Mouse (Mus musculus) skeletal muscle tissue, adult 2 months (tissue): ENCODE results near the gene Tet2.
A peak's percentile ranks its signal among the peaks of the same experiment; 100 is the strongest.

Experiments
- DNase-seq: peaks from one replicate; pipeline ENCODE4 v3.0.0-alpha.2; 2012; ENCODE audit warnings: low read depth, low spot score

Gene Tet2

DNA sequence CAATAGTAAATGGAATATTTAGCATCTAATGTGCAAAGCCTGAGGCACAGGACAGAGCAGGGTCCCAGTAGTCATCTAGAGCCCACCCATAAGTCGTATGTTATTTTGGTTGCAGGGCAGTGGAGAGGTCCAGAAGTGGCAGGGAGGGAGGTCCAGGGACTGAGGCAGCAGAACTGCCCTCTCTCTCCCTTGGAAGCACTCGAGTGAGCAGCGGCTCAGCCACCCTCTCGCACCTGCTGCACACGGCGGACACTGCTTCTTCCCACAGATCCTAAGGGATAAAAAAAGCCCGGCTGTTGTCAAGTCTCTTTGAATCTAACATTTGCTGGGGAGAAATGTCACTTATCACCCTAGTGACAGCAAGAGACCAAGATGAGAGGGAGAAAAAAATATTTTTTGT lies 22.6 kb downstream of the Tet2 start:
- no peak for DNase-seq

DNA sequence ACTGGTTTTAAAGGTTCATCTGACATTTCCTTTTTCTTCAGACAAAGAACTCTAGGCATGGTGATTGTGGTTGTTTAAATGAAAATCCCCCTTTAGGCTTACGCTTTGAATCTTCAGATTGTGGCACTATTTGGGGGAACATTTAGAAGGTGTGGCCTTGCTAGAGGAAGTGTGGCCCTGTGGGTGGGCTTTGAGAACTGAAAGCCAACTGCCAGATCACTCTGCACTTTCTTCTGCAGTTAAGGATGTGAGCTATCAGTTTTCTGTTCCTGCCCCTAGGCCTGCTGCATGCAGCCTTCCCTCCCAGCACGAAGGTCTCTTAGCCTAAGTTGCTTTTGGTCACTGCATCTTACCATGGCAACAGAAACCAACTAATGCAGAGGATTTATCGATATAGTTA lies 26.1 kb downstream of the Tet2 start:
- no peak for DNase-seq

DNA sequence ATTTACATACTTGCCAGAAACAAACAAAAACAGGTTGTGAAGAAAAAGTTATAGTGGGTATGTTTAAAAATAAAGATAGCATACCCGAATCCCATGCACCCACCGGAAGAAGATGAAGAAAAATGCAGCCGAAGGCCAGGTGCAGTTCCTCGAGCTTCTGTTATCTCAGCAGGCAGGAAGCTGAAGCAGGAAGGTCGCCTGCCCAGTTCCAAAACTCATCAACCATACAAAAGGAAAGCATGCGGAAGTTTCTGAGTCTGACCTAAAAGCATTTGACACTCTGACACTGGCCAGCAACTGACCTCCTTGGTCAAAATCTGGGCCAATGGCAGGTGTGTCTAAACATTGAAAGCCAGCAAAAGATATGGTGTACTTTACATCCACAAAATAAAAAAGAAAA lies 26.8 kb downstream of the Tet2 start:
- DNase-seq, result no peak

DNA sequence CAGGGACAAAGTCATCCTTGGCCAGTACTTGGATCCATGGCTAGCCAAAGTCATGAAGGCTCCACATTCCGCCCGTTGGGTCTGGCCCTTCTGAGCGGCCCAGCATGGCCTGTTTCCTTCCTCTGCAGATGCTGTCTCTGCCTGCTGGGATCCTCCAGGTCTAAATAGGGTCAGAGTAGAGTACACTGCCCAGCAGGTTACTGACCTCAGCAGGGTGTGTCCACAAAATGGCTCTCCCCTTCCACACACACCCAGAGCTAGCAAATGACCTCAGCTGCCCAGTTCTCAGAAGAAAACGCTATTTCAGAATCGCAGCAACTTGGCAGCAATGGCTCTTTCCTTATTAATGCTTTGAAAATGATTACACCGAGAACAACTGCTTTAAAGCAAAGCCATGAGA lies 27.5 kb downstream of the Tet2 start:
- peak; percentile 75 for DNase-seq

DNA sequence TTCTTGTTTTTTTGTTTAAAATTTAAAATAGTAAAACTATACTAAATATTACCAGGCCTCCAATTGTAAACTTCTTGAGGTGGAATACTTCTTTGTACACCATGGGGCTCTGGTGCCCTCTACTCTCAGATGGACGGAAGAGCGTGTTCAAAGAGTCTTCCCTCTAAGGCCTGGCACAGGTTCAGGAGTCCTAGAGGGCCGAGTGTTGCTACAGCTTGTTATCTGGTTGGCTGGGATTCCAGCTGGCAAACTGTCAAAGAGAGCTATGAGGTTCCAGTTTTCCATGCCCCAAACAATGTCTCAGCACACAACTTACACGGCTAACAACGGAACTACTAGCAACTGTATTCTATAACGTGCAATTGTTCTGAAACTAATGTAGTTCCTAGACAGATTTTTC lies 28.8 kb downstream of the Tet2 start:
- peak; percentile 43 for DNase-seq

DNA sequence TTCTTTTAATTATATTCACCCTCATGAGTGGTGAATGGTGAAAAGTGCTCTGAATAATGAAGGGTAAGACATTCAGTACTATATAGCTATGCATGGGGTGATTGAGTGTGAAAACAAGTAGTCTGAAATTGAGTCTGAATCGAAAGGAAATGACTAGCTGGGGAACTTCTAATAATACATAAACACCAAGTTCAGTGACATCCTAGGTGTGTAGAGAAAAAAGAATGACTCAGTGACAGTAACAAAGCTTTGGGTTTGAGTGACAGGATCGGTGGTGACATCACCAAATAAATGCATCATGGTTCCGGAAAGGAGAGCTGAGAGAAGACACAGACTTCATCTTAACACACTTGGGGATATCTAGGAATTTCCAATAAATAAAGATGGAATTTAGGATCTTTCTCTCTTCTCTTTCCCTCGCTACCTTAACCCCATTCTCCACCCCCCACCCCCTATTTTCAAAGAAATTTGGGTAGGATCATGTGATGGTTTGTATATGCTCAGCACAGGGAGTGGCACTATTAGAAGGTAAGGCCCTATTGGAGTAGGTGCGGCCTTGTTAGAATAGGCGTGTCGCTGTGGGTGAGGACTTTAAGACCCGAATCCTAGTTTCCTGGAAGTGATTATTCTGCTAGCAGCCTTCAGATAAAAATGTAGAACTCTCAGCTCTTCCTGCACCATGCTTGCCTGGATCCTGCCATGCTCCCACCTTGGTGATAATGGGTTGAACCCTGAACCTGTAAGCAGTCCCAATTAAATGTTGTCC lies 29.6 kb downstream of the Tet2 start:
- DNase-seq, result no peak

DNA sequence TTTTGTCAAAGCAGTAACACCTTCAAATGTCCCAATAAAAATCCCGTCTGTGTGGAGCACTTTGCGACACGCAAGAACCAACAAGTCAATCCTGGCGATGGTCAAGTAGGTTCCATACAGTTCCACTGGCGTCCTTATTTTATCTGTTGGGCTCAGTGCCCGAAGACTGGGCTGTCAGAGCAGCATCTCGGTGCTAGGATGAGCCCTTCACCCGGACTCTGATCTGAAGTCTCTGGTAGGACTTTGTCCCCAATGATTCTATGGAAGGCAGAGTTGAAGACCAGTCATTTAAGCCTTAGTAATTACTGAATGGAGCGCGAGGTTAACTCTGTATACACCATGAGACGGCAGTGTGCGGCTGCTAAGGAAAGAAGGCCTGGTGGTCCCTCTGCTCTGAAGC lies 30.6 kb downstream of the Tet2 start:
- no peak for DNase-seq

DNA sequence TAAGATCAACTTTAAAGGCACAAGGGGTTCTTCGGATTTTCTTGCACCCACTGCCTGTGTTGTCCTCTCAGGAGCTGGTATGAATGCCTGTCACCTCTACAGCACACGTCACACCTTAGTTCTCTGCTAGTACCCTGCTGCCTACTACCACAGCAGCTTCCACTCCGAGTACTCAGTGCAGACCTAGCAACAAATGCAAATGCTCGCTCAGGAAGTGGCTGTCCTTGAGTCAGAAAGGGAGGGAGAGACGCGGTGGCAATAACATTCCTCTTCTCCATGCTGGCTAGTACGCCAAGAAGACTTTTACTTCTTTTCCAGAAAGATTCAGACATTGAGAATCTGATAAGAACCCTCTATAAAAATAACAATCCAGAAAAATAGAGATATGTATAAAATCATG lies 31.5 kb downstream of the Tet2 start:
- DNase-seq, result no peak

DNA sequence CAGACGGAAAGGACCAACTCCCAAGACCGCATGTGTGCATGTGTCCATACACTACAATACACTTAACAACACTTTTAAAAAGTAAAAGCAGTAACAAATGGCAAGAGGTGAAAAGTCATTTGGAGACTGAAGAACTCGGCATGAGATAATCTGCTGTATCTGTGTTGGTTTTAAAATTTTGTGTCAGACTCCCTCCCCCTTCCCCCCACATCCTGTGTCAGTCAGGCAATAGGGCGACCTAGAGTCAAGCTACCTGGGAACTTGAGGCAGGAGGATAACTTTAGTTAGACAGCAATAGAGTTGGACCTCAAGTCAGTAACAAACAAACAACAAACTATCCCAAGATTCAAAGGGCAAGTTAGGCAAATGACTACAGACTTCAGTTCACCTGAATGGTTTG lies 34.6 kb downstream of the Tet2 start:
- DNase-seq, result no peak

DNA sequence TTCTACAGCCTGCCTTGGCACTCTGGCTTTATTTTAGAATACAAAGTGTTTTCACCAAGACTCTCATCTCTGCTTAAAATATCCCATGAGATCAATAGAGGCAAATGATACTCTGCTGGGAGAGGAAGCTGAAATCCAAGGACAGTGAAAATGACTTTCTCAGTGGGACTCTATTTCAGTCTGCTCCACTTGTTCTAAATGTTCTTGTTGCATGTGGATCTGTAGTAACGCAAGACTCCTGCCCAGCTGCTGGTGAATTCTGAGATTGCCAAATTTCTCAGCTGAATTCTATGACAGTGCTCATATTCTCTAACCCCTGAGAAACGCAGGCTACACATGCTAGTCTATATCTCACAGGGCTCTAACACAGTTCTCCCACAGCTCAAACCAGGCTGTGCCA lies 35.1 kb downstream of the Tet2 start:
- DNase-seq, result peak; percentile 72

DNA sequence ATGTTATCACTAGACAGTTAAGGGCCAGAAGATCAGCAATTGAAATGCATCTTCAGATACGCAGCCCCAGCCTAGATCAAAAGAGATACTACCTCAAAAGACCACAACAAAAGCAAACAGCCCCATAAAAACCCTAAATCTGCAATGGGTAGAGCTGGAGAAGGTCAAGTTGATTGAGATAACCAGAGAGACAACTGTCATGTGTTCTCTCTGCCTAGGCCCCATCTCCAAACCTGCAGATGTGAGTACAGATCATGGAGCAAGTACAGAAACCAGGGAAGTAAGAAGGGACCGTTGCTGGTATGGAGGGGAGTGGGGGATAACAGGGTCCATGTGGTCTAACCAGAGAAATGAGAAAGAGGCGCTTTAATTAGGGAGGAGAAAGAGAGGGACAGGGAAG lies 36.1 kb downstream of the Tet2 start:
- DNase-seq, result no peak

DNA sequence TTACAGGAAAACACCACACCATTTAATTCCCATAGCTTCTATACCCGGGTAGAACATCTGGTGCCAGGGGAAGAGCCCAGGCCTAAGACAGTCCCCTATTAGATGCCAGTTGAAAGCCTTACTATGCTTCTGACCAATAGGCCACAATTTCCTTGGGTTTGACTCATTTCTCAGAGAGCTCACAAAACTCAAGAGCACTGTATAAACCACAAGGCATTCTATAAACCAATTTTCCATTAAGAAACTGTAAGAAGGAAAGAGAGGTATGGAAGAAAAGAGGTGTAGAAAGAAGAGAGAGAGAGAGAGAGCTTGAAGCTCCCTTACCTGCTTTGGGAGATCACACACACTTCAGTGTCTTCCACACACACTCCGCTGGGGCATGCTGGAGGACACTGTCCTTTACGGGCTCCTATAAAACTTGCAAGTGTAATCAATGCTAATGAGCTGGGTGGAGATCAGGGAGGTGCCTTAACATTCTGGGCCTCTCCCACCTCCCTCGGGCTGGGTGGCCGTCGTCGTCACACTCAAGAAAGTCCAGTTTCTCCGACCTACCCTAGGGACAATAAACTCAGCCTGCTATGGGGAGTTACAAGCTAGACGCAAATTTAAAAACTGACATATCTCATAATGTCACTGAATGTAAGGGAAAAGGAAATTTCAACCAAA lies 38.5 kb downstream of the Tet2 start:
- DNase-seq, result no peak

DNA sequence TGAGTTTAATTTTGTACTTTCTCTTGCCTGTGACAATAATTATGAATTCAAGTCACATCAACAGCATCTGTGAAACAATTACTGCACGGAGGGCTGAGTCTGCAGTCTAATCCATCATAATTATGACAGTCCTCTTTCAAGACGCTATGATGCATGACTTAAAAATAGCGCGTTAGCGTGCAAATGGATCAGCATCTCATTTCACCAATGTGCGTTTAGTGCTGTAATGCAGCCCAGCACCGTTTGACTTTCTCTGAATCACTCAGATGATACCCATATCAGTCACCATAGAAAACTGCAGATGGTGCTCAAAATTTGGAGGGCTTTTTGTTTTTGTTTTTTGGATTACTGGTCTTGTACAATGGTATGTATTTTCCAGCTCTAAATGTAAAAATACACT lies 48.0 kb downstream of the Tet2 start:
- DNase-seq, result peak; percentile 62

DNA sequence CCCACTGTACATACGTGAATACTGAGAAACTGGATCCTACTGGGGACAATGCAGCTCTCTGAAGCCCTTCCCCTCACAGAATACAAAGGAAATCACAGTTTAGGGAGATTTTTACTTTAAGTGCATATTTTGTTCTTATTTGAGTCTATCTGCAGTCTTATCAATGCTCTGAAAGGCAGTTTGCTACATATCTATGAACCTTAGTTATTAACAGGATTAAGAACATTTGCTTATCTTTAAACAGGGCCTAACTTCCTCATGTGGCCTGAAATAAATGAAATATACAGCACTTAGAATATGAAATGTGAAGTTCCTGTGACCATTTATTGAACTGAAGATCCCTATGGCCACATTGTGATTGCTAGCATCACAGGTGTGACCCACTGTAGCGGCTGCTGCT lies 53.6 kb downstream of the Tet2 start:
- no peak for DNase-seq

DNA sequence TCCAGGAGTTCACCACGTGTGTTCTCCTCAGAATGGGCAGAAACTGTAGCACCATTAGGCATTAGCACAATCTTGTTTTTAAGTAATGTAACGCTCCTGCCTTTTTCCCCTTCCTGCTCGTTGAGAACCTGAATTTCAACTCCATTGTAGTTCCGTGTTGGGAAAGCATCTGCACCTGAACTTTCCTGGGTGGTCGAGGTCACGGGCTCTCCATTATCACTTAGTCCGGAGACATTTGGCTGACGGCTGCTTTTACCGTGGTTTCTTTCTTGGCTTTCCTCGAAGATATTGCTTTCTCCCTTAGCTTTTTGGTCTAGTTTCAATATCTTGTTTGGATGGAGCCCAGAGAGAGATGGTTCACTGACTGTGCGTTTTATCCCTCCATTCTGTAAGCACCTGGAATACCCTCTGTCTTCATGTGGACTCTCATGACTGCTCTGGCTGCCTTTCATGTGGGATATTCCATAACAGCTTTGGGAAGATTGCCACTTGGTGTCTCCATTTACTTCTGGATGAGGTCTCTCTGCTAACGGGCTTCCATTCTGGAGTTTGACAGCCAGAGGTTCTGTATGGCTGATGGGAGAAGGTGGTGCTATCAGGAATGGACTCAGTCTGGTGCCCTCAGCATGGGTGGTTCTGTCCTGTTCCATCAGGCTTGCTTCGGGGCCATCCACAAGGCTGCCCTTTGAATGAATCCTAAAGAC lies 56.8 kb downstream of the Tet2 start:
- peak; percentile 56 for DNase-seq

DNA sequence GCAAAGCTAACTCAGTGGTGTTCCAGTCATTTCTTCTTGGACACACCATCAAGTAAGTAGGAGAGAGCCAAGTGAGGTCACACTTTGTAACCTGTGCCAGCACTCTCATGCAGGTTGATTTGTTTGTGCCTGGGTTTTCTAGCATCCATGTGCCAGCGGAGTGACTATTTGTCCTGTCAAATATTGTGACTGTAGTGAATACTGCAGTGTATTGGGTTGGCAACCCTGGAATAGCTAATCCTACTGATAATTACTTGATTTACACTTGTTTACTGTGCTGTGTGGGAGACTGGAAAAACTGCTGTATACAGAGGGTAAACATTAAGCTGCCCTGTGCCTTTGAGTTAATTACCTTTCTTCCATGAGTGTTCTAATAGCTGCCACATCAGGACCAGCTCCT lies 62.1 kb downstream of the Tet2 start:
- DNase-seq, result no peak

DNA sequence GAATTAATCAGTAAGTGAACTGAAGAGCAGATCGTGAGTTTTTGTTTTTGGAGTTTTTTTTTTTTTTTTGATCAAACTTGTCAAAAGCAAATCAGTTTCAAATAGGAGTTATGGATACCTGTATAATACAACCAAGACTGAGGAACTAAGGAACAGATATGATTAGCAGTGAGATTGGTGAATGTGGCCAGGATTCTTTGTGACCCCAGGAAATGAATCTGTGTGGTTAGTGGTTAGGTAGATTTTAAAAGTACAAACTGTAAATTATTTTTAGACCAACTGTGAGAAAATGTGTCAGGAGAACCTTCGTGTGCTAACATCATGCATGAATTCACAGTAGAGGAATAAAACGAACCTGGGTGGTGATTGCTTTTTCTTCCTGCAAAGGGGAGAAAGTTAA lies 66.0 kb downstream of the Tet2 start:
- DNase-seq, result no peak

DNA sequence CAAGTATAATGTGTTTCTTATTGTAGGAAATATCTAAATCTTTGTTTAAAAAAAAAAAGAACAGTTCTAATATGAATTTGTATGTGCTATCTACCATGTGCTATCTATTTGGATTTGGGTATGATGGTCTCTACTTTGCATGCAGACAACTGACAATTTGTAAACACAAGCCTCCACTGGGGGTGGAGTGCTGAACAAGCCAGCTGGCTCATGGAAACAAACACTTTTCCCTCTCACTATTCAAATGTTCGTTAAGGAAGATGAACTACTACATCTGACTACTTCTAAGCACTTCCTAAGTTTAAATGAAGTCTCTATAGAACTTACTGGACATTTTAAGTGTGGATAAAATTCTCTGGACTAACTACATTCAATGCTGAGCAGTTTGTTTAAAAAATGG lies 71.2 kb downstream of the Tet2 start:
- DNase-seq, result no peak

DNA sequence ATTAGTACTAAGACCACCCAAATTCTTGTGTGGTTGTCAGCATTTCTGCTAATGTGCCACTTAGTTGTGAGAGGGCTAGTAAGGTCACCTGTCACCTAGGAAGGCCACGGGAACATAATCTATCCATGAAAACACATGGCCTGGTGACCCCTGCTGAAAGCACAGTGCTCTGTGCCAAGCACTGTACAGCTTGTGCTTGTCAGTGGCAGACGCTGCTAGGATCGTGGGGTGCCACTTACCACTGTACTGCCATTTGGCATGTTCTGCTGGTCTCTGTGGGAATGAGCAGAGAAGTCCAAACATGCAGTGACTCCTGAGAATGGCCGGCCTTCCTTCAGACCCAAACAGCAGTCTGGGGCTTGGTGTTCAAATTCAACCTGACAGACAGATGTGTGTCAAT lies 73.8 kb downstream of the Tet2 start:
- DNase-seq, result no peak

DNA sequence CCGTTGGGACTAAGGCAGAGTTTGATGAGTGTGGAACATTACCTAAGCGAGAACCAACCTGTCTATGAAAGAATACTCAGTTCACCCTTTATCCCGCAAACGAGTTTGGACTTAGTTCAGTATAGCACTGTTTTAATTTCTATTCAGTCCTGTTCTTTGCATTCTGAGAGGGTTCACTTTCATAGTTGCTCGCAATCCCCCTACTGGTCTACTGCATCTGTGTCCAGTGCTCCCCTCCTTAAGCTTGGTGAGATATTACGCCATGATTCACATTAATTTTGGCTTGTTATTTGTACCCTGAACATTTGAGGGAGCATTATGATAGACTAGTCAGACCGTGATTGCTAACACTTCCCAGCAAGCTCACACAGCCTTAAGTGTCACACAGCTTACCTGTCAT lies 76.1 kb downstream of the Tet2 start:
- no peak for DNase-seq

DNA sequence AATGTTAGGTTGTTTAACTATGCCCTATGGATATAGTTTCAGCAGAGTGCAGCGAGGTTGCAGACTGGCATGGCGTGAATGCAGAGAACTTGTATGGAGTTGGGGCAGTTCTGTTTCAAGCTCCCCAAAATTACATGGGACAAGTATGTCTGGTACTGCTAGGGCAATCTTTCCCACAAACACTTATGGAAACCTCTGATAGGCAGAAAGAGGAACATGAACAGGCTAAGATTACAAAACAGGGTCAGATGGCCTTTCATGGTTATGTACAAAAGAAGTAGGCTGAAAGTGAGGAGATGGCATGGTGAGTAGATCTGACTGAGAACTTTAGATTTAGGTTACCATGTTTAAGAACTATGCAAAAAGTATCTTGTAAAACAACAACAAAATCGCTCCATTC lies 81.7 kb downstream of the Tet2 start:
- no peak for DNase-seq

DNA sequence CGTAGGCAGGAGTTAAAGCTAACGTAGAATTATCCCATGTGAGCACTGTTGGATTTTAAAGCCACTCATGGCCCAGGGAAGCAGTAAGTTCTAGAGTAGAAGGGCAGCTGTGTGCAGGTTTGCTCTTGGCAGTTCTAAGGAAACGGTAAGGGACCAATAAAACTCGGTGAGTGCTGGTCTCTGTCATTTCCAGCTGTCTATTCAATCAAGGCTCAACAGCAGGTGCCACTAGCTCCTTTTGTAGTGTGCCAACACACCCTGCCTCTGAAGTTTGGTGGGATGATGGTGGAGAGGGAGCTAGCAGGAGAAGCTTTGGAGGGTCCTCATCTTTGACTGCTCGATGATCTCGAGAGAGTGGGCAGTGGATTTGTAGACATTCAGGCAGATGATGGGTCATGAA lies 82.5 kb downstream of the Tet2 start:
- no peak for DNase-seq

DNA sequence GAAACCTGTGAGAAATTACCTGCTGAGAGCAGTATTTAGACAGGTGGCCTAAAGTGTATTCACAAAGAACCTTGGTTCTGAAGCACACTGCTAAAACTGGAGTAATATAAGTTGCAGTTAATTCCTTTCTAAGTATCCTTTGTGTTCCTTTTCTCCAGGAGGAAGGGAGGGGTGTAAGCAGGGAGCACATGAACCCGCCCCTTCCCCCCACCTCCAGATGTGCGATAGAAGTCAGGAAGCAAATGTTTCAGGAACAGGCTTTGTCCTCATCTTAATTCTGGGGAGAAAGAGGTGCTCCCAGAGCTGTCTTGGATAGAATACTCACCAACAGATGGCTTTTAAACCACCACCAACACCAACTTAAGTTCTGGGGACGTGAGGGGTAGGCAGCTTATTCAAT lies 82.9 kb downstream of the Tet2 start:
- no peak for DNase-seq
